Mouse (Mus musculus): ENCODE data around the gene Gm19668.
"Not testable (repeated sequence)": the region's sequence is repeated elsewhere in the genome, so short reads cannot be mapped to it uniquely, and the experiment has no call there.

Gene Gm19668

GRCm38 (mm10) chr10:77772142-77772541 is 26.8 kb downstream of the Gm19668 start:
- DNase-seq (ENCODE audit: extremely low read depth, insufficient read length, low spot score): not testable (repeated sequence)

- not testable (repeated sequence) for DNase-seq (ENCODE audit: extremely low read depth, insufficient read length, low spot score)
Observed at GRCm38 (mm10) chr10:77771225-77771624, 27.7 kb downstream of the Gm19668 start, which contains the start of gene Gm3238. TSS of gene Gm3238 (minus strand) at chr10:77771325.

- DNase-seq (ENCODE audit: extremely low read depth, insufficient read length, low spot score): no peak
Observed at GRCm38 (mm10) chr10:77769727-77770126, 29.2 kb downstream of the Gm19668 start.

GRCm38 (mm10) chr10:77759582-77759981 is 39.4 kb downstream of the Gm19668 start, which contains the start of gene Gm3233:
TSS of gene Gm3233 (minus strand) at chr10:77759682.
- not testable (repeated sequence) for DNase-seq (ENCODE audit: extremely low read depth, insufficient read length, low spot score)

- no peak for DNase-seq (ENCODE audit: extremely low read depth, insufficient read length, low spot score)
Observed at GRCm38 (mm10) chr10:77753448-77753847, 45.5 kb downstream of the Gm19668 start.

- DNase-seq (ENCODE audit: extremely low read depth, insufficient read length, low spot score): not testable (repeated sequence)
Observed at GRCm38 (mm10) chr10:77752312-77752711, 46.6 kb downstream of the Gm19668 start.

GRCm38 (mm10) chr10:77751254-77751653 is 47.7 kb downstream of the Gm19668 start, which contains the start of gene Gm9736:
TSS of gene Gm9736 (minus strand) at chr10:77751354.
- DNase-seq (ENCODE audit: extremely low read depth, insufficient read length, low spot score): not testable (repeated sequence)

GRCm38 (mm10) chr10:77750686-77751085 is 48.2 kb downstream of the Gm19668 start:
- not testable (repeated sequence) for DNase-seq (ENCODE audit: extremely low read depth, insufficient read length, low spot score)
